Mouse (Mus musculus) Muller cell, postnatal 12 days (primary cell): ENCODE measurements around the gene Lama5.

Source experiments
- DNase-seq: peaks from one replicate; pipeline ENCODE4 v3.0.0-alpha.2; 2015; ENCODE audit errors: inconsistent ontology term

Lama5 gene

GRCm38 (mm10) chr2:180224647-180225043 lies 1.0 kb downstream of the Lama5 start:
- DNase-seq: no peak

- DNase-seq: no peak
Measured at GRCm38 (mm10) chr2:180222250-180222649, 3.4 kb downstream of the Lama5 start.

GRCm38 (mm10) chr2:180221051-180221450 lies 4.6 kb downstream of the Lama5 start:
- peak; percentile 52 for DNase-seq

GRCm38 (mm10) chr2:180220165-180220564 lies 5.5 kb downstream of the Lama5 start:
- DNase-seq: no peak

- DNase-seq: no peak
Measured at GRCm38 (mm10) chr2:180219145-180219943, 6.3 kb downstream of the Lama5 start.

GRCm38 (mm10) chr2:180218677-180219076 lies 7.0 kb downstream of the Lama5 start:
- peak; percentile 80 for DNase-seq

GRCm38 (mm10) chr2:180218241-180218640 lies 7.4 kb downstream of the Lama5 start:
- DNase-seq: peak; percentile 48

- DNase-seq: peak; percentile 91
Measured at GRCm38 (mm10) chr2:180217587-180217986, 8.1 kb downstream of the Lama5 start.

- no peak for DNase-seq
Measured at GRCm38 (mm10) chr2:180216921-180217320, 8.7 kb downstream of the Lama5 start.

- peak; percentile 79 for DNase-seq
Measured at GRCm38 (mm10) chr2:180215951-180216350, 9.7 kb downstream of the Lama5 start.

- DNase-seq: peak; percentile 74
Measured at GRCm38 (mm10) chr2:180215011-180215461, 10.6 kb downstream of the Lama5 start.

- DNase-seq: peak; percentile 94
Measured at GRCm38 (mm10) chr2:180214352-180214978, 11.2 kb downstream of the Lama5 start.

- no peak for DNase-seq
Measured at GRCm38 (mm10) chr2:180212255-180212654, 13.4 kb downstream of the Lama5 start.

- DNase-seq: no peak
Measured at GRCm38 (mm10) chr2:180208976-180209375, 16.7 kb downstream of the Lama5 start.

GRCm38 (mm10) chr2:180207840-180208239 lies 17.8 kb downstream of the Lama5 start:
- peak; percentile 41 for DNase-seq

GRCm38 (mm10) chr2:180205956-180206280 lies 19.7 kb downstream of the Lama5 start:
- DNase-seq: no peak

GRCm38 (mm10) chr2:180205083-180205955 lies 20.3 kb downstream of the Lama5 start:
- no peak for DNase-seq

- DNase-seq: no peak
Measured at GRCm38 (mm10) chr2:180204501-180204900, 21.2 kb downstream of the Lama5 start.

- peak; percentile 43 for DNase-seq
Measured at GRCm38 (mm10) chr2:180202805-180203204, 22.9 kb downstream of the Lama5 start.

GRCm38 (mm10) chr2:180202263-180202662 lies 23.4 kb downstream of the Lama5 start:
- no peak for DNase-seq

GRCm38 (mm10) chr2:180201303-180201702 lies 24.4 kb downstream of the Lama5 start:
- DNase-seq: no peak

- no peak for DNase-seq
Measured at GRCm38 (mm10) chr2:180200681-180201080, 25.0 kb downstream of the Lama5 start.
